In genomic region chr3:20986377-20986727, GRCm38 (mm10) we compare ENCODE assay signal across 9 mouse cellular contexts.
DNase-seq lines count a peak whose midpoint lies in the region; ATAC-seq lines count a peak whose summit lies in the region.
"Had no signal": no experiment of that assay in that cellular context is flagged by ENCODE, and none has a peak within 500 bp of the region (broad histone marks: within the 10 kb centered on the region; RNA-seq: fewer than 3 reads in every experiment).

No protein-coding gene starts in this region.

- peak overlapping the region; percentile 66 for H3K27ac ChIP-seq in forebrain, embryonic 10.5 days
- peak overlapping the region; percentile 69 for H3K27ac ChIP-seq in neural tube, embryonic 13.5 days (replicated peaks)

- peak; percentile 96 for ATAC-seq in neural tube, embryonic 13.5 days (ENCODE audit: low read depth)
- ATAC-seq: Patski had no signal

- H3K9ac ChIP-seq in neural tube, embryonic 13.5 days, result no peak overlapping the region

- peaks cover 31% of the 10 kb centered on the region for H3K4me1 ChIP-seq in forebrain, embryonic 10.5 days
- peaks cover 34% of the 10 kb centered on the region for H3K4me1 ChIP-seq in neural tube, embryonic 13.5 days (replicated peaks)

- no peak overlapping the region for H3K4me3 ChIP-seq in forebrain, embryonic 10.5 days
- H3K4me3 ChIP-seq in neural tube, embryonic 13.5 days, result no peak overlapping the region

- H3K9me3 ChIP-seq in forebrain, embryonic 10.5 days, result no peaks in the 10 kb centered on the region
- H3K9me3 ChIP-seq in neural tube, embryonic 13.5 days, result no peaks in the 10 kb centered on the region

- 0% methylated on average over 1 of the region's 1 CpGs for WGBS in forebrain, embryonic 10.5 days
- WGBS in neural tube, embryonic 13.5 days, result 8% methylated on average over 1 of the region's 1 CpGs

- no peaks in the 10 kb centered on the region for H3K27me3 ChIP-seq in forebrain, embryonic 10.5 days (ENCODE audit: poor library complexity, severe bottlenecking)
- no peaks in the 10 kb centered on the region for H3K27me3 ChIP-seq in neural tube, embryonic 13.5 days
- H3K27me3 ChIP-seq: Patski had no signal

- H3K4me2 ChIP-seq in neural tube, embryonic 13.5 days, result peak overlapping the region; percentile 21

- no peaks in the 10 kb centered on the region for H3K36me3 ChIP-seq in forebrain, embryonic 10.5 days (replicated peaks)
- no peaks in the 10 kb centered on the region for H3K36me3 ChIP-seq in neural tube, embryonic 13.5 days

- DNase-seq in cerebellum, adult 8-10 months, result peak; percentile 8
- DNase-seq in forebrain, embryonic 10.5 days (ENCODE audit: extremely low spot score, low spot score), result peak; percentile 35
- DNase-seq in layer of hippocampus, postnatal 36 days, result peak; percentile 6 to 11
- no peak for DNase-seq in gastrocnemius, postnatal 4 days (ENCODE audit: low spot score in 2 of 2)
- no peak for DNase-seq in adrenal gland, adult (ENCODE audit: inconsistent age in 2 of 2, low spot score in 1 of 2)
- DNase-seq in heart, adult 8-10 months (ENCODE audit: low spot score), result no peak
- no peak for DNase-seq in adrenal gland, postnatal 36 days

Comparison
In these comparisons a context has a peak if more than half of its experiments do, and no peak if none do; other contexts are left out.
1. DNase-seq: peak in cerebellum, adult 8-10 months (single experiment), forebrain, embryonic 10.5 days (single experiment) and layer of hippocampus, postnatal 36 days (2 of 2); none in gastrocnemius, postnatal 4 days (0 of 2), adrenal gland, adult (0 of 2), heart, adult 8-10 months (single experiment) and adrenal gland, postnatal 36 days (0 of 2).